Mouse (Mus musculus) lung, embryonic 15.5 days (tissue): ENCODE data around the gene Mospd2. TPM values are rescaled to one million over a fixed set of nuclear protein-coding genes. Genes with fewer than 3 reads are reported as not detected.
A peak's percentile ranks its signal among the peaks of the same experiment; 100 is the strongest.

Experiments
- ATAC-seq: fragments of 200-750 bp; cut with Nextera tagmentation; 2 replicates; pipeline ENCODE4 v1.8.0; 2017; ENCODE audit warnings: moderate number of reproducible peaks, borderline replicate concordance; ENCODE audit not compliant: low FRiP score, low TSS enrichment; ENCODE audit errors: extremely low read depth
- H3K27ac ChIP-seq: fragments of 300-500 bp; sonication (generic); 2 replicates; pipeline ENCODE4 v1.5.1; 2015; ENCODE audit warnings: moderate library complexity, mild to moderate bottlenecking, inconsistent platforms
- H3K27me3 ChIP-seq: fragments of 300-500 bp; sonication (generic); 2 replicates; pipeline ENCODE4 v1.6.1; 2015; ENCODE audit warnings: inconsistent platforms
- H3K36me3 ChIP-seq: fragments of 300-500 bp; sonication (generic); 2 replicates; pipeline ENCODE4 v1.6.1; 2015; ENCODE audit warnings: inconsistent platforms
- H3K4me1 ChIP-seq: fragments of 300-500 bp; sonication (generic); 2 replicates; pipeline ENCODE4 v1.6.1; 2015; ENCODE audit warnings: inconsistent platforms
- H3K4me2 ChIP-seq: fragments of 300-500 bp; sonication (generic); 2 replicates; pipeline ENCODE4 v1.6.1; 2015; ENCODE audit warnings: inconsistent platforms, mild to moderate bottlenecking, moderate library complexity
- H3K4me3 ChIP-seq: fragments of 300-500 bp; sonication (generic); 2 replicates; pipeline ENCODE4 v1.5.1; 2015; ENCODE audit warnings: mild to moderate bottlenecking, inconsistent platforms
- H3K9ac ChIP-seq: fragments of 300-500 bp; sonication (generic); 2 replicates; pipeline ENCODE4 v1.6.1; 2015; ENCODE audit warnings: inconsistent platforms
- H3K9me3 ChIP-seq: fragments of 300-500 bp; sonication (generic); 2 replicates; pipeline ENCODE4 v1.6.1; 2016; ENCODE audit warnings: inconsistent platforms
- WGBS: fragments of 180-500 bp; shearing (Covaris S2); methylation state at CpG from one replicate; pipeline ENCODE4 v1.1.7; 2015; 5-methylcytosine and 5-hydroxymethylcytosine counted together
- polyA plus RNA-seq: library from polyadenylated mRNA; unstranded; fragments of >200 nt; fragmentation: Nextera tagmentation; extraction: Ambion mirVana; gene quantifications from 2 replicates; pipeline ENCODE4 v1.2.1, GENCODE M21; 2015

The Mospd2 gene
- polyA plus RNA-seq = 20.0 and 20.6 TPM in 2 replicates

GRCm38 (mm10) chrX:164980193-164980775 is at the start of gene Mospd2, which contains the start of gene Fancb:
Gene Mospd2, minus strand, starts transcription at chrX:164980375.
Gene Fancb, plus strand, starts transcription at chrX:164980592.
- Histone ChIP-seq H3K36me3 (no peaks in the 10 kb centered on the region), H3K27ac (peak within 1 kb of the TSS; percentile 39; the same call in 1 of the 2 replicates), H3K4me1 (peaks cover 4% of the 10 kb centered on the region; the same call in 1 of the 2 replicates), H3K4me3 (peak within 1 kb of the TSS; percentile 56), H3K9ac (peak within 1 kb of the TSS; percentile 42; the same call in 1 of the 2 replicates), H3K9me3 (no peaks in the 10 kb centered on the region), H3K27me3 (no peaks in the 10 kb centered on the region), H3K4me2 (peak within 1 kb of the TSS; percentile 57)
- ATAC-seq = peak; percentile 100
- WGBS = 13% methylated on average over 26 of the region's 26 CpGs

GRCm38 (mm10) chrX:165004779-165005324 is 24.7 kb upstream of the Mospd2 start, which contains the start of gene Gm17604:
Gene Gm17604, minus strand, starts transcription at chrX:165004829.
- no peaks in the 10 kb centered on the region for H3K4me1 ChIP-seq
- ATAC-seq = no peak
- H3K36me3 ChIP-seq = no peaks in the 10 kb centered on the region
- H3K9me3 ChIP-seq = no peaks in the 10 kb centered on the region
- H3K27ac ChIP-seq = no peak within 1 kb of the TSS
- no peak within 1 kb of the TSS for H3K4me2 ChIP-seq
- no peak within 1 kb of the TSS for H3K4me3 ChIP-seq
- no peak within 1 kb of the TSS for H3K9ac ChIP-seq
- no peaks in the 10 kb centered on the region for H3K27me3 ChIP-seq

- H3K4me3 ChIP-seq = no peak overlapping the region
- H3K27ac ChIP-seq = no peak overlapping the region
- no peaks in the 10 kb centered on the region for H3K4me1 ChIP-seq
- no peaks in the 10 kb centered on the region for H3K27me3 ChIP-seq
- no peaks in the 10 kb centered on the region for H3K9me3 ChIP-seq
- H3K36me3 ChIP-seq = no peaks in the 10 kb centered on the region
- no peak overlapping the region for H3K9ac ChIP-seq
- no peak overlapping the region for H3K4me2 ChIP-seq
- no peak for ATAC-seq
- 33% methylated on average over 4 of the region's 4 CpGs for WGBS
These were observed 23.0 kb upstream of the Mospd2 start for GRCm38 (mm10) chrX:165003141-165003540.

DNA sequence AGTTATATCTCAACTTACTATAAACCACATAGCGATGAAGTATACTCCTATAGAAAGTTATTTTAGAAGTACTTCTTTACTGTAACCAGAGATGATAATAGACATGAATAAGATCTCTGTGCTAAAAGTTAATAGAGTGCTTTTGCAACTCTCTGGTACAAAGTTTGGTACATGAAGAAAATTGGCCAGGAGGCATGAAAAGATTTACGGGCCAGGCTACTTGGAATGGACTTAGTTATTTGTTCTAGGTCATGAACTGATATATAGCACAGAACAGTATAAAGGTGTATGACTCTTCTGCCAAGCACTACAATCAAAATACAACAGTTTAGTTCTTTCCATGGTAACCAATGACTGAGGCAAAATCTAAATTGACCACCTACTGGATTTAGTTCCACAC is 1.3 kb downstream of the Mospd2 start:
- WGBS = 82% methylated on average over 2 of the region's 2 CpGs
- peak overlapping the region; percentile 57; the same call in 1 of the 2 replicates for H3K4me2 ChIP-seq
- no peaks in the 10 kb centered on the region for H3K27me3 ChIP-seq
- no peaks in the 10 kb centered on the region for H3K36me3 ChIP-seq
- ATAC-seq = no peak
- H3K9ac ChIP-seq = no peak overlapping the region
- no peak overlapping the region for H3K27ac ChIP-seq
- no peaks in the 10 kb centered on the region for H3K9me3 ChIP-seq
- peak overlapping the region; percentile 56 for H3K4me3 ChIP-seq
- H3K4me1 ChIP-seq = peaks cover 4% of the 10 kb centered on the region; the same call in 1 of the 2 replicates

GRCm38 (mm10) chrX:164971206-164971605 is 9.0 kb downstream of the Mospd2 start:
- H3K27ac ChIP-seq = no peak overlapping the region
- no peaks in the 10 kb centered on the region for H3K4me1 ChIP-seq
- no peak overlapping the region for H3K9ac ChIP-seq
- H3K4me2 ChIP-seq = no peak overlapping the region
- WGBS = 75% methylated on average over 3 of the region's 3 CpGs
- H3K27me3 ChIP-seq = no peaks in the 10 kb centered on the region
- no peaks in the 10 kb centered on the region for H3K9me3 ChIP-seq
- H3K36me3 ChIP-seq = no peaks in the 10 kb centered on the region
- no peak overlapping the region for H3K4me3 ChIP-seq
- no peak for ATAC-seq

- Histone ChIP-seq H3K27me3 (no peaks in the 10 kb centered on the region), H3K4me1 (no peaks in the 10 kb centered on the region), H3K9ac (no peak overlapping the region), H3K36me3 (0 out of 2 replicates have a peak, but pooled peaks cover 4% of the 10 kb centered on the region), H3K9me3 (no peaks in the 10 kb centered on the region), H3K27ac (no peak overlapping the region), H3K4me3 (no peak overlapping the region), H3K4me2 (no peak overlapping the region)
- WGBS = 52% methylated on average over 3 of the region's 3 CpGs
- ATAC-seq = peak; percentile 78; the same call in 1 of the 2 replicates
These were observed 14.3 kb downstream of the Mospd2 start for GRCm38 (mm10) chrX:164965750-164966448.

DNA sequence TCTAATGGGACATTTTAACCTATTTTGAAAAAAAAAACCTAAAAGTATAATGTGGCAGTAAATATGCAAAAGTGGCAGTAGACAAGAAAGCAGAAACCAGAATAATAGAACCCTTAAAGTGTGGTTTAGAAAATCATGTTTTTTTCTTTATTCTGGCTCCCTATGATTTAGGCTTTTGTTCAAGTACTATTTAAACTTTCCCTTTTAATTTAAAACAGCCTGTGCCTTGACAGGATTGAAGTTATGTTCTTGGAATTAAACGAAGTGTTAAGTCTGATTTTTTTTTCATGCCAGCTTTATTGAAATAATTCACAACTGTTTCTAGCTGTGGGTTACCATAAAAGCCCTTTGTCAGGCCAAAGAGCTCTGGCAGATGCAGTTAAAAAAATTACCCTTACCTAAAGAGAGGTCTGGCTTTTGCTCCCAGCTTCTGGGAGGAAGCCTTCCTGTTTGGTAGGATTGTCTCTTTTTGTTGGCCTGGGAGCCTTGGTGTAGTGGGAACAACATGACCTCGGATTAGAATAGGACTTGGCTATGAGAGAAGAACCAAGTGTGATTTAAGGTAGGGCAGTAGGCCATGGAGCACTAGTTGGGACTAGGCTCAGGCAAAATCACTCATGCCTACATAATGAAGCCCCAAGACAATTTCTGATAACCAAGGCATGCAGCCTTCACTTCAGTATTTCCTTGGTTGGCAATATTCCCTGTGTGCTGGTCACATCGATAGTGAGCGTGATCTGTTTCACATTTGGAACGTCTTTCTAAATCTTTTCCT is 27.4 kb downstream of the Mospd2 start:
- H3K27me3 ChIP-seq = no peaks in the 10 kb centered on the region
- no peak overlapping the region for H3K4me2 ChIP-seq
- WGBS = 70% methylated on average over 5 of the region's 5 CpGs
- no peak overlapping the region for H3K4me3 ChIP-seq
- ATAC-seq = no peak
- H3K36me3 ChIP-seq = no peaks in the 10 kb centered on the region
- no peaks in the 10 kb centered on the region for H3K4me1 ChIP-seq
- peak overlapping the region; percentile 9; the same call in 1 of the 2 replicates for H3K27ac ChIP-seq
- H3K9me3 ChIP-seq = no peaks in the 10 kb centered on the region
- H3K9ac ChIP-seq = no peak overlapping the region

DNA sequence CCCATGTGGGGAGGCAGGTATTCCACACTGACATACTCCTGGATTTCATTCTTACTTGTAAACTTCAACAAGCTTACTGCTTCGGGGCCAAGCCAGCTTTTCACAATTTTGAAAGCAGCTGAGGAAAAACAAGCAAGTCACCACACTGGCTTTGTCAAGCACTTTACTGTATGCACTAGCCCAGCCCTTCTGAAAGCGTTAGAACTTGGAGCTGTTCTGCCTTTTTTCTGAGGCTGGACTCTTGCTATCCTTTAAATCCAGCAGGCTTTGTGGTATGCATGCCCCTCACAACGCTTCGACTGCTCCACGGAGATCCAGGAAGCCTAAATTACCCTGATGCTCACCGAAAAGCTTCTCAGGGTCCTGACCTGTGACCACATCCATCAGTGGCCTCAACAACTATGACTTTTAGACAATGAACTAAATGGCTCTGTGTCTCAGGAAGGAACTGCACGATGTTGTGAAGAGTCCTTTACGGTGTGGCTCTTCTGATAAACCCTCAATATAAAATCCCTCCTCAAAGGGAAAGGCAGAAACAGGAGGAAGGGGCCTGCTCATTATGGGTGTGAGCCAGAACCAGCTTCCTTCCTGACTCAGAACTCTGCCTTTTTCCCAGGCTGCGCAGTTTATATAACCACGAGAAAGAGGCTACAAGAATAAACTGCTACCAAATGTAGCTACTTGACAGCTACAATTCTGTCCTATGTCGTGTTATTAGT is 28.2 kb downstream of the Mospd2 start:
- Histone ChIP-seq H3K4me1 (no peaks in the 10 kb centered on the region), H3K4me3 (no peak overlapping the region), H3K9ac (no peak overlapping the region), H3K27me3 (no peaks in the 10 kb centered on the region), H3K4me2 (no peak overlapping the region), H3K27ac (no peak overlapping the region), H3K9me3 (no peaks in the 10 kb centered on the region), H3K36me3 (no peaks in the 10 kb centered on the region)
- 59% methylated on average over 11 of the region's 11 CpGs for WGBS
- ATAC-seq = 0 out of 2 replicates have a peak, but pooled peaks have one; percentile 65

GRCm38 (mm10) chrX:164941540-164941939 is 38.6 kb downstream of the Mospd2 start:
- 0 out of 2 replicates have a peak, but pooled peaks cover 2% of the 10 kb centered on the region for H3K36me3 ChIP-seq
- H3K4me2 ChIP-seq = no peak overlapping the region
- no peaks in the 10 kb centered on the region for H3K9me3 ChIP-seq
- no peak overlapping the region for H3K9ac ChIP-seq
- ATAC-seq = no peak
- WGBS = 92% methylated on average over 5 of the region's 5 CpGs
- no peak overlapping the region for H3K4me3 ChIP-seq
- H3K27me3 ChIP-seq = no peaks in the 10 kb centered on the region
- no peaks in the 10 kb centered on the region for H3K4me1 ChIP-seq
- no peak overlapping the region for H3K27ac ChIP-seq

DNA sequence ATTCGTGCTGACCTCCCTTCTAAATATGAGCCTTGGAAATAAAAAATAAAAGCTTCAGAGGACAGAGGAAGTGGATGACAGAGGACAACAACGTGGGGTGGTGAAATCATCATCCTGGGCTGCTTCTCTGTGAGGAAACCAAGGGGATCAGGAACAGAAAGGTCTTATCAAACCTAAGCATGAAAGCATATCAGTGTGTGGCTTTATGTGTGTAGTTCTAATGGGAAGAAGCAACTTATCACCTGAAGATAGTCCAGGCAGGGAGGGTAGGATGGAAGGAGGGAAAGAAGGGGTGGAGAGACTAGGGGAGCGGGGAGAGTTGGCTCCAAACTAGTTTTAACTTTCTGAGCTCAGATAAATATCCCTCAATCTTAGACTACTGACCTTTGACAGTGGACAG is 67.2 kb downstream of the Mospd2 start:
- Histone ChIP-seq H3K9ac (no peak overlapping the region), H3K27ac (no peak overlapping the region), H3K4me1 (no peaks in the 10 kb centered on the region), H3K4me3 (no peak overlapping the region), H3K27me3 (no peaks in the 10 kb centered on the region), H3K4me2 (no peak overlapping the region), H3K9me3 (no peaks in the 10 kb centered on the region), H3K36me3 (no peaks in the 10 kb centered on the region)
- WGBS = 67% methylated on average over 3 of the region's 3 CpGs
- no peak for ATAC-seq

DNA sequence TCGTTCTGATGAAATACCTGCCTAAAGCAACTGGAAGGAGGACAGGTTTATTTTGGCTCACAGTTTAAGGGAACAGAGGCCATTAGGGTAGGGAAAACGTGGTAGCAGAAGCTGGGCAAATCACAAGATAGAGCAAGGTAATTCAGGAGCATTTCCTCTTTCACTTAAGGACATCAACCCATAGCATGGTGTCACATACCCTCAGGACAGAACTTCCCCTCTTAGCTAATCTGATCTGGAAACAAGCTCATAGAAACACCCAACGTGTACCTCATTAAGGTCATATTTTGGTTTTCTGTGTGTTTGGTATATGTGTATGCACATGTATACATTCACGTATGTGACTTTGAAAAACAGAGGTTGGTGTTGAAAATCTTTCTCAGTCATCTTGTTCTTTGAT is 68.0 kb downstream of the Mospd2 start:
- H3K4me3 ChIP-seq = no peak overlapping the region
- H3K9ac ChIP-seq = no peak overlapping the region
- no peaks in the 10 kb centered on the region for H3K9me3 ChIP-seq
- no peaks in the 10 kb centered on the region for H3K36me3 ChIP-seq
- no peak overlapping the region for H3K4me2 ChIP-seq
- no peaks in the 10 kb centered on the region for H3K27me3 ChIP-seq
- H3K27ac ChIP-seq = no peak overlapping the region
- 70% methylated on average over 4 of the region's 4 CpGs for WGBS
- no peak for ATAC-seq
- no peaks in the 10 kb centered on the region for H3K4me1 ChIP-seq
